Mouse (Mus musculus) forebrain, embryonic 11.5 days (tissue): ENCODE measurements around the gene Col27a1. TPM values are rescaled to one million over a fixed set of nuclear protein-coding genes. Genes with fewer than 3 reads are reported as not detected.

Source experiments
- ATAC-seq: fragments of 200-750 bp; cut with Nextera tagmentation; replicated peaks from 2 replicates; pipeline ENCODE4 v1.8.0; 2017; ENCODE audit warnings: moderate TSS enrichment; ENCODE audit not compliant: low FRiP score
- DNase-seq: peaks from one replicate; pipeline ENCODE4 v3.0.0-alpha.2; 2017; ENCODE audit warnings: low spot score
- H3K27ac ChIP-seq: fragments of 300-500 bp; sonication (generic); 2 replicates; pipeline ENCODE4 v1.5.1; 2014; ENCODE audit warnings: low read depth, low read length
- H3K27me3 ChIP-seq: fragments of 300-500 bp; sonication (generic); 2 replicates; pipeline ENCODE4 v1.6.1; 2014; ENCODE audit warnings: mild to moderate bottlenecking, low read length, mixed read lengths; ENCODE audit not compliant: control insufficient read depth, insufficient read depth
- H3K36me3 ChIP-seq: fragments of 300-500 bp; sonication (generic); 2 replicates; pipeline ENCODE4 v1.6.1; 2014; ENCODE audit warnings: mild to moderate bottlenecking, low read length, moderate library complexity, mixed read lengths; ENCODE audit not compliant: control insufficient read depth, insufficient read depth
- H3K4me1 ChIP-seq: fragments of 300-500 bp; sonication (generic); replicated peaks from 2 replicates; pipeline ENCODE4 v1.6.1; 2014; ENCODE audit warnings: low read length, mixed read lengths; ENCODE audit not compliant: control insufficient read depth, insufficient read depth
- H3K4me2 ChIP-seq: fragments of 300-500 bp; sonication (generic); 2 replicates; pipeline ENCODE4 v1.6.1; 2014; ENCODE audit warnings: low read depth, mild to moderate bottlenecking, low read length, moderate library complexity, mixed read lengths; ENCODE audit not compliant: severe bottlenecking
- H3K4me3 ChIP-seq: fragments of 300-500 bp; sonication (generic); 2 replicates; pipeline ENCODE4 v1.5.1; 2014; ENCODE audit warnings: low read depth, low read length
- H3K9ac ChIP-seq: fragments of 300-500 bp; sonication (generic); 2 replicates; pipeline ENCODE4 v1.6.1; 2014; ENCODE audit warnings: low read length
- H3K9me3 ChIP-seq: fragments of 300-500 bp; sonication (generic); 2 replicates; pipeline ENCODE4 v1.6.1; 2016; ENCODE audit warnings: low read length, mixed read lengths; ENCODE audit not compliant: control insufficient read depth
- WGBS: fragments of 180-500 bp; shearing (Covaris S2); extraction: QIAGEN DNeasy Blood & Tissue Kit; methylation state at CpG from one replicate; pipeline ENCODE4 v1.1.7; 2014; 5-methylcytosine and 5-hydroxymethylcytosine counted together
- polyA plus RNA-seq: library from polyadenylated mRNA; unstranded; fragments of >200 nt; fragmentation: Nextera tagmentation; extraction: Ambion mirVana; gene quantifications from 2 replicates; pipeline ENCODE4 v1.2.1, GENCODE M21; 2014

Gene Col27a1
- polyA plus RNA-seq, 1 experiment from 2014 or later: 3.6 TPM

GRCm38 (mm10) chr4:63217513-63217912, 3.7 kb downstream of the Col27a1 start:
- H3K4me3 ChIP-seq: no peak overlapping the region
- H3K4me2 ChIP-seq: no peak overlapping the region
- DNase-seq (no peak), ATAC-seq (no peak)
- no peak overlapping the region for H3K9ac ChIP-seq
- H3K36me3 ChIP-seq: no peaks in the 10 kb centered on the region; the same call in 1 of the 2 replicates
- peaks cover 22% of the 10 kb centered on the region for H3K27me3 ChIP-seq
- WGBS: 89% methylated on average over 6 of the region's 6 CpGs
- peaks cover 18% of the 10 kb centered on the region for H3K4me1 ChIP-seq
- H3K9me3 ChIP-seq: no peaks in the 10 kb centered on the region
- no peak overlapping the region for H3K27ac ChIP-seq

GRCm38 (mm10) chr4:63219059-63219458, 5.3 kb downstream of the Col27a1 start:
- Histone ChIP-seq H3K4me2 (no peak overlapping the region), H3K36me3 (no peaks in the 10 kb centered on the region; the same call in 1 of the 2 replicates), H3K9ac (no peak overlapping the region), H3K27ac (no peak overlapping the region), H3K27me3 (peaks cover 10% of the 10 kb centered on the region), H3K4me3 (no peak overlapping the region), H3K9me3 (no peaks in the 10 kb centered on the region), H3K4me1 (peaks cover 13% of the 10 kb centered on the region)
- 84% methylated on average over 3 of the region's 3 CpGs for whole genome bisulfite sequencing
- ATAC-seq (no peak), DNase-seq (no peak)

DNA sequence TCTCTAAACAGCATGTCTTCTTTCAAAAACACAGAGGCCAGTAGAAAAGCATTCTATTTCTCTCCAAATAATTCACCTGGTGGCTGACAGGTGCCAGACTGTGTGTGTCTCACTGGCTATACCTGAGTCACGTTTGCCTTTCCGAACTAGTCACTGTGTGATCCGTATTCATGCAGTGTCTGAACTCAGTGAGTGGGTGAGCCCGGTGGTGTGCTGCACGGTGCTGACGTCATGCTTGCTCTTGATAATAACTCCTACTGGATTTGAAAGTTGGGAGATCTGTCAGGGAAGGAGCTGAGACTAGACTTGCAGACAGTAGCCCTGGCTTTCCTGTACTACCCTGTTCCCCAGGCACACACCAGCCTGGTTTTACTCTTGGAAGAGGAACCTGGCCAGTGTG, 5.8 kb downstream of the Col27a1 start:
- no peak overlapping the region for H3K9ac ChIP-seq
- DNase-seq: no peak

DNA sequence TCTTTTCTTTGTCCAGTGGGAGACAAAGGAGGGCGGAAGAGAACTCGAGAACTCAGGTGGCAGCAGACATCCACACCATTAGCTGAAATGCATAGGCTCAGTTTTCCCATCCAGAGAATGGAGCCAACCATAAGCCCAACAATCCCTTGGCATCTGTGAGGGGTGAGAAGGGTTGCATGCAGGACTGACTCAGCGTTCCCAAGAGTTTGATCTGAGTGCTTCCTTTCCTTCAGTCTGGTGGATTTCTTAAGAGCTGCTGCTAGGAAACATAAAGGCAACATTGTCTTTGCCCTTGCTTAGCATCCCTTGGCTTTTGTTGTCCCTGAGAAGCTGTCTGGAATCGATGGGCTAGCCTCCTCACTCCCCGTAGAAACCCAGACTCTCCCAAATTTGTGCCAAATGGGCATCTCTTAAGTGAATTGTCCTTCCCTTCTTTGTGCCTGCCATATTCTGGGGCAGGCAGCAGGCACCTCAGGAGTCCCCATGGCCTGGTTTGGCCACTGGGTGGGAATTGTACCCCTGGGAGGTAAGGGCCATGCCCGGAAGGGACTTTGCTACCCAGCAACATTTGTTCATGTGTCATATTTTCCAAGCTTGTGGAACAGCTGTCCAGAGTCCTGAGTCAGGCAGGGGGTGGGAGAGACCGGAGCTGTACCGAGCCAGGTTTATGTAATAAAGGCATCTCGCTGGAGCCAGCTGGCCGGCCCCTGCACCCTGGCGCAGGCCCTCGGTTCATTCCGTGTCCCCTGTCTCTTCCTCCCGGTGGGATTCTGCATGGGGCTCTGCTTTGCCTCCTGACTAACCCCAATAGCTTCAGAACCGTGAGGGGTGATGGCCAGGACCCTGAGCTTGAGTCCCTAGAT, 7.5 kb downstream of the Col27a1 start:
- DNase-seq (no peak), ATAC-seq (no peak)
- Histone ChIP-seq H3K4me2 (no peak overlapping the region), H3K9ac (no peak overlapping the region), H3K9me3 (no peaks in the 10 kb centered on the region), H3K27ac (no peak overlapping the region), H3K4me1 (peaks cover 5% of the 10 kb centered on the region; the same call in 1 of the 2 replicates), H3K36me3 (no peaks in the 10 kb centered on the region; the same call in 1 of the 2 replicates), H3K27me3 (no peaks in the 10 kb centered on the region), H3K4me3 (no peak overlapping the region)
- WGBS: 87% methylated on average over 15 of the region's 15 CpGs

More for the DNA sequence above, 5.8 kb downstream of the Col27a1 start:
- 93% methylated on average over 6 of the region's 6 CpGs for WGBS
- Histone ChIP-seq H3K27me3 (peaks cover 4% of the 10 kb centered on the region), H3K4me3 (no peak overlapping the region), H3K9me3 (no peaks in the 10 kb centered on the region), H3K4me2 (no peak overlapping the region), H3K4me1 (peaks cover 8% of the 10 kb centered on the region), H3K36me3 (no peaks in the 10 kb centered on the region; the same call in 1 of the 2 replicates), H3K27ac (no peak overlapping the region)
- ATAC-seq: no peak

- no peaks in the 10 kb centered on the region for H3K4me1 ChIP-seq
- no peak overlapping the region for H3K4me3 ChIP-seq
- no peak overlapping the region for H3K27ac ChIP-seq
- no peaks in the 10 kb centered on the region for H3K27me3 ChIP-seq
- no peak overlapping the region for H3K9ac ChIP-seq
- no peaks in the 10 kb centered on the region; the same call in 1 of the 2 replicates for H3K36me3 ChIP-seq
- H3K4me2 ChIP-seq: no peak overlapping the region
- no peak for DNase-seq
- 90% methylated on average over 8 of the region's 8 CpGs for WGBS
- no peak for ATAC-seq
- H3K9me3 ChIP-seq: no peaks in the 10 kb centered on the region
These were observed 8.4 kb downstream of the Col27a1 start for GRCm38 (mm10) chr4:63222246-63222645.

- Histone ChIP-seq H3K4me1 (0 out of 2 replicates have a peak, but pooled peaks cover 5% of the 10 kb centered on the region), H3K4me2 (no peak overlapping the region), H3K4me3 (no peak overlapping the region), H3K27ac (no peak overlapping the region), H3K27me3 (no peaks in the 10 kb centered on the region), H3K9ac (no peak overlapping the region), H3K36me3 (no peaks in the 10 kb centered on the region; the same call in 1 of the 2 replicates), H3K9me3 (no peaks in the 10 kb centered on the region)
- no peak for ATAC-seq
- DNase-seq: no peak
- WGBS: 90% methylated on average over 10 of the region's 10 CpGs
These were observed 11.6 kb downstream of the Col27a1 start for GRCm38 (mm10) chr4:63225373-63225772.

DNA sequence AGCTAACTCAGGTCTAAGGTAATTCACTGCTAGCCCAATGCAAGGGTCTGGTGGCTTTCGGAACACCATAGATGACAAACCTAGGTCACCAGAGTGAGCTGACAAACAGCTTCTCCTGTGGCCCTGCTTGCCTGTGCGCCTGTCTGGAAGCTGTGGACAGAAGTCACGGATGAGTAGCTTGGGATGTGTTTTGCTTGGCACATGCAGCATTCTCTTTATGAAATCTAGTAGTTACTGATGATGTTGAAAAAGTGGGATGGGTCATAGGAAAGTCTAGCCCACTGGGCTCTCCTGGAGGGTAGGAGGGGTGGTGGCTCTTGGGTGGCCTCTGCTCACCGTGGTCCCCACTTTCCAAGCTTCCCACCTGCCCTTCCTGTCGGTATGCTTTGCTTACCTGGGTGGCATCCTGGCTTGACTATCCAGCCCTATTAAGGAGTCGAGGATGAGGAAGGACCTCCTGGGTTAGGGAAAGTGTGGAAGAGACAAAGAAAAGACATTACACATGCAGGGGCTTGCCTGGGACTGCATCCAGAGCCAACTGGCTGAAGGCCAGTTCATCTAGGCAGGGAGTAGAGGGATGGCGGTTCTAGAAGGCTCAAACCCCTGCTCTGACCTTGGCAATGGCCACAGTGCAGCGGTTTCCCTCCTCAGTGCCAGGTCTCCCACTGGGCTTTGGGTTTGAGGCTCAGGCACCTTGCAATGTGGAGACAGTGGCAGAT, 12.5 kb downstream of the Col27a1 start:
- H3K36me3 ChIP-seq: no peaks in the 10 kb centered on the region; the same call in 1 of the 2 replicates
- H3K9ac ChIP-seq: no peak overlapping the region
- H3K27me3 ChIP-seq: no peaks in the 10 kb centered on the region
- H3K27ac ChIP-seq: no peak overlapping the region
- DNase-seq (no peak), ATAC-seq (no peak)
- H3K4me2 ChIP-seq: no peak overlapping the region
- no peaks in the 10 kb centered on the region for H3K9me3 ChIP-seq
- 0 out of 2 replicates have a peak, but pooled peaks cover 5% of the 10 kb centered on the region for H3K4me1 ChIP-seq
- no peak overlapping the region for H3K4me3 ChIP-seq
- 89% methylated on average over 8 of the region's 8 CpGs for whole genome bisulfite sequencing

DNA sequence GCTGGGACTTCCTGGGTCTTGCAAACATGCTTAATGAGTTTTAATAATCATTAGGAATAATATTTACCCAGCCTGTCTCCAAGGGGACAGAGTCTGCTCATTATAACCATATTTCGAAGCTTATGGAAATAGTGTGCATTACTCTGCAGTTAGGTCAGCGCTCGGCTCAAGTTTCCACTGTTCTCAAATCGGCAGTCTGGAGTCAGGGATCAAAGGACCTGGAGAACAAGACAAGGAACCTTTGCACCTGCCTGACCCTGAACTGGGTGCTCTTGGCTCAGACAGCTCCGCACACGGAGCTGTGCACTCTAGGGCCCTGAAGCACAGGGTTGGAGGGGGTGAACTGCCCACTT, 13.1 kb downstream of the Col27a1 start:
- WGBS: 80% methylated on average over 6 of the region's 6 CpGs

More for the DNA sequence above, 13.1 kb downstream of the Col27a1 start:
- H3K9me3 ChIP-seq: no peaks in the 10 kb centered on the region
- no peak for ATAC-seq
- H3K4me2 ChIP-seq: no peak overlapping the region
- H3K27me3 ChIP-seq: no peaks in the 10 kb centered on the region
- no peak for DNase-seq
- H3K36me3 ChIP-seq: no peaks in the 10 kb centered on the region; the same call in 1 of the 2 replicates
- no peak overlapping the region for H3K4me3 ChIP-seq
- 0 out of 2 replicates have a peak, but pooled peaks cover 5% of the 10 kb centered on the region for H3K4me1 ChIP-seq
- no peak overlapping the region for H3K27ac ChIP-seq
- no peak overlapping the region for H3K9ac ChIP-seq
